Mouse (Mus musculus): ENCODE data around the gene Nmb. TPM values are rescaled to one million over a fixed set of nuclear protein-coding genes. Genes with fewer than 3 reads are reported as not detected.
A peak's percentile ranks its signal among the peaks of the same experiment; 100 is the strongest.

Gene Nmb
- polyA plus RNA-seq, 1 experiment from 2014 or later: 7.2 TPM

DNA sequence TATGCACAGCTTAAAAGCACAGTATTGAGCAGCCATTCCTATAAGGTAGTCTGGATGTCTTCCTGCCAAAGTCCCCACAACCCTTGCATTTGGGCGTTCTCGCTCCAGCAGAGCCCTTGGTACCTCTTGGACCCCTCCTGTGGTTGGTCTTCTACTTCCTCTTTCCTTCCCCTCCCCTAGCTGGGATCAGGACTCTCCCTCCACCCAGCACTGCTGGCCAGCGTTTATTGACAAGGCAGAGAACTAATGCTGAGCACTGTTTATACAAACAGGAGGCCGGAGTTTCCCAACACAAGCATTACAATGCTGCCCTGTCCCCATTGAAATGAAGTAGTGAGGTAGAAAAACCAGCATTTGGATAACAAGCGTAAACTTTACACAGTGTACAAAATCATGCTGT, 31.8 kb downstream of the Nmb start:
- no peak overlapping the region for H3K4me2 ChIP-seq
- no peak overlapping the region for H3K27ac ChIP-seq (replicated peaks)
- H3K9ac ChIP-seq (replicated peaks): no peak overlapping the region
- H3K9me3 ChIP-seq (replicated peaks): no peaks in the 10 kb centered on the region
- 82% methylated on average over 5 of the region's 5 CpGs for WGBS
- H3K36me3 ChIP-seq: peaks cover 82% of the 10 kb centered on the region
- ATAC-seq (ENCODE audit: low FRiP score): no peak
- H3K27me3 ChIP-seq (replicated peaks): no peaks in the 10 kb centered on the region
- no peaks in the 10 kb centered on the region for H3K4me1 ChIP-seq
- no peak overlapping the region for H3K4me3 ChIP-seq (replicated peaks)

DNA sequence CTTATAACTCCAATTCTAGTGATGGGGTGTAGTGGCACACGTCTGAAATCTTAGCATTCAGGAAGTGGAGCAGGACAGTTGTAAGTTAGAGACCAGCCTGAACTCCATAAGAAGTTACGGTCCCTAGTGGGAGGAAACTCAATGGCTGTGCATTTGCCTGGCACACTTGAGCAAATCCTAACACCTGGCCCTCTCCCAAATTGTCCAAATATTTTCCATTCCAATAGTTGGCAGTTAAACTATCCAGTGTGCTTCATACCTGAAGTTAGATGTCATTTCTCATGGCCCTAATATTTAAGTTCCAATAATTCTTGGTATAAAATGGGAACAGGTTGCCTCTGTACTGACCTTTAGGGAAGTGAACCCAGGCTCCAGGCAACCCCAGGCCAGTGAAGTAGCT, 36.2 kb downstream of the Nmb start:
- Histone ChIP-seq H3K9me3 (replicated peaks) (no peaks in the 10 kb centered on the region), H3K9ac (replicated peaks) (no peak overlapping the region), H3K4me2 (no peak overlapping the region), H3K4me1 (peaks cover 28% of the 10 kb centered on the region), H3K4me3 (replicated peaks) (no peak overlapping the region), H3K27me3 (replicated peaks) (no peaks in the 10 kb centered on the region), H3K27ac (replicated peaks) (no peak overlapping the region), H3K36me3 (peaks cover 66% of the 10 kb centered on the region)
- ATAC-seq (ENCODE audit: low FRiP score): no peak
- WGBS: 100% methylated on average over 2 of the region's 2 CpGs

DNA sequence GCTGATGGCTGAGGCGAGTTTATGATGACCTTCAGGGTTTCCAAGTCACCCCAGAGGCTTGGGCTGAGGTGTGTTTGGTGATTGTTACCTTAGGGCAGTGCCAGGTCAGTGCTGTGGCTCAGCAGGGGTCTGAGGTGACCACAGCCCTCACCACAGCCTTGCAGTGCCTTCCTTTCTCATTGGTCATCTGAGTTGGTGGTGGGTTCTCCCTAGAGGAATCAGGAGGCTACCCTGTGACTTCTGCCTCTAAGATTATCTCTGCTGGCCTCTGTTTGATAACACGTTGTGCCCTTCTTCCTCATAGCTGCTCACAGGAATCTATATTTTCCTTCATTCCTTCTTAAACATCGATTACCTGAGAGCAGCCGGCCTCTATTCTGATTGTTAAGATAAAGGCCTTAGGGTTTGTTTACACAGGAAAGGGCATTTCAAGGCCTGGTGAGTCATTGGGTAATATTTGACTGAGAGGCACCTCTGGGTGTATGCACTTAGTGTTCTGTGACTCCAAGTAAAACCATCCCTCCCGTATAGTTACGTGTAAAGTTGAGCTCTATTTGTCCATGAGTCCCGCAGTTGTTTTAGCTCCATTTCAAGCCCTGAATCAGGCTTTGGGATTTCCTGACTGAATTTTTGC, 38.2 kb downstream of the Nmb start:
- Histone ChIP-seq H3K9me3 (replicated peaks) (no peaks in the 10 kb centered on the region), H3K4me1 (peaks cover 48% of the 10 kb centered on the region), H3K27ac (replicated peaks) (no peak overlapping the region), H3K27me3 (replicated peaks) (no peaks in the 10 kb centered on the region), H3K4me2 (no peak overlapping the region), H3K4me3 (replicated peaks) (no peak overlapping the region), H3K36me3 (peaks cover 54% of the 10 kb centered on the region), H3K9ac (replicated peaks) (no peak overlapping the region)
- no peak for ATAC-seq (ENCODE audit: low FRiP score)
- WGBS: 89% methylated on average over 7 of the region's 7 CpGs

DNA sequence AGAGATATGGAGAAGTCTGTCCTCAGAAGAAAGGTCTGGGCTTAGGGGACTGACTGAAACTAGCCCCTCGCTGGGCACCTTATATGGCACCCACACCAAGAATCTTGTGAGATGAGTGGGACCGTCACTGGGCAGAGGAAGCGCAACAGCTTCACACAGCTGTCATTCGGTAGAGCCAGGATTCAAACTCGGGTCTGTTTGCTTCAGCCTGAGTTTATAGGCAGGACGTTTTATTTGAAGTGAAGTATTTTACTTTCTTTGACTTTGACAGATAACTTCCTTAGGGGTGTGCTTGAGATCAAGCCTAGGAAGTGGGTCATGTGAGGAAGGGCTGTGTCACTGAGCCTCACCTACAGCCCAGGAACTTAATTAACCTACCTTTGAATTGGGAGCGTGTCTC, 39.4 kb downstream of the Nmb start:
- Histone ChIP-seq H3K4me2 (no peak overlapping the region), H3K9ac (replicated peaks) (no peak overlapping the region), H3K27me3 (replicated peaks) (no peaks in the 10 kb centered on the region), H3K36me3 (peaks cover 47% of the 10 kb centered on the region), H3K4me1 (peaks cover 49% of the 10 kb centered on the region), H3K27ac (replicated peaks) (no peak overlapping the region), H3K9me3 (replicated peaks) (no peaks in the 10 kb centered on the region), H3K4me3 (replicated peaks) (no peak overlapping the region)
- WGBS: 94% methylated on average over 7 of the region's 7 CpGs
- no peak for ATAC-seq (ENCODE audit: low FRiP score)

DNA sequence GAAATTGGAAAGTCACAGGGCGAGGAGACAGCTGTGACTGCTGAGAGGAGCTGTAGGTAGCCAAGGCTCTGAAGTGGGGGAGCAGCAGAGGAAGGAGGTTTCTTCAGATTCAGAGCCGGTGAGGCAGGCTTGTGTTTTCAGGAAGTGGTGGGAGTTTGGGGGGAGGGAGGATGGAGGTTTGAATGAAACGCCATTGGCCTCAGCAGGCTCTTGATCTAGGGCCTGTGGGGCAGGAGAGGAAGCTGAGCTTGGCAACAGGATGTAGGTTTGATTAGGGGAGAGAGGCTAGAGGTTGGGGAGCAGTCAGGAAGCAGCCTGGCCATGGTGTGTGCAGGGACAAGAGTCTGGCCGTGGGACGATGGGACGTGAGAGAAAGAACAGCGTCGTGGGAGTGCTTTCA, 40.0 kb downstream of the Nmb start:
- no peaks in the 10 kb centered on the region for H3K27me3 ChIP-seq (replicated peaks)
- H3K4me2 ChIP-seq: 0 out of 2 replicates have a peak overlapping the region, but pooled peaks have one; percentile 2
- 78% methylated on average over 8 of the region's 8 CpGs for WGBS
- H3K27ac ChIP-seq (replicated peaks): no peak overlapping the region
- no peaks in the 10 kb centered on the region for H3K9me3 ChIP-seq (replicated peaks)
- H3K4me3 ChIP-seq (replicated peaks): no peak overlapping the region
- H3K36me3 ChIP-seq: peaks cover 40% of the 10 kb centered on the region
- H3K4me1 ChIP-seq: peaks cover 55% of the 10 kb centered on the region
- ATAC-seq (ENCODE audit: low FRiP score): no peak
- no peak overlapping the region for H3K9ac ChIP-seq (replicated peaks)

DNA sequence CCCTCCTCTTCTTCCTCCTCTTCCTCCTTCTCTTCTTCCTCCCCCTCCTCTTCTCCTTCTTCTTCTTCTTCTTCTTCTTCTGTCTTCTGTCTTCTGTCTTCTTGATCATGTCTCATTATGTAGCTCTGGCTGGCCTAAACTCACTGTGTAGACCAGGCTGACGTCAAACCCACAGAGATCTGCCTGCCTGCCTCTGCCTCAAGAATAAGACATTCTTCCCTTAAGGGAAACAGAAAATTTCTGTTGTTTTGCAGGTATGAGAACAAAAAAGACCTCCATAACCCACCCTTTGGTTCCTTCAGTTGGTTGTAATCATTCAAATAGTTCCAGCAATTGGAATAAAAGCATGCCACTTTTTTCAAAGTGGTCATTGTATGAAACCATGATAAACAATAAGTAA, 40.7 kb downstream of the Nmb start:
- H3K4me3 ChIP-seq (replicated peaks): no peak overlapping the region
- ATAC-seq (ENCODE audit: low FRiP score): no peak
- no peak overlapping the region for H3K9ac ChIP-seq (replicated peaks)
- no peak overlapping the region for H3K4me2 ChIP-seq
- no peaks in the 10 kb centered on the region for H3K27me3 ChIP-seq (replicated peaks)
- no peak overlapping the region for H3K27ac ChIP-seq (replicated peaks)
- H3K4me1 ChIP-seq: peaks cover 55% of the 10 kb centered on the region
- H3K36me3 ChIP-seq: peaks cover 34% of the 10 kb centered on the region
- H3K9me3 ChIP-seq (replicated peaks): no peaks in the 10 kb centered on the region
- WGBS: 84% methylated on average over 1 of the region's 1 CpGs

DNA sequence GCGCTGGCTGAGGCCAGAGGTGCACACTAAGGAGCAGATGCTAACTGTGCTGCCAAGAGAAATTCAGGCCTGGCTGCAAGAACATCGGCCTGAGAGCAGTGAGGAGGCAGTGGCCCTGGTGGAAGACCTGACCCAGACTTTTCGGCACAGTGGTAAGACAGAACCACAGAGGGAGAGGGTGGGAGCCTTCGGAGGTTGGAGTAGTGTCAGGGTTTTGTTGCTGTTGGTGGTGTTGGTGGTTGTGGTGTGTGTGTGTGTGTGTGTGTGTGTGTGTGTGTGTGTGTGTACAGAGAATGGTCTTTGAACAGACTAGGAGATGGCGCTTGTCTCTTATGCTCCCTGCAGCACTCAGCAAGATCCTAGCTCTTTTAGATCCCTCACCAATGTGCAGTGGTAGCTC, 41.4 kb downstream of the Nmb start:
- no peaks in the 10 kb centered on the region for H3K27me3 ChIP-seq (replicated peaks)
- WGBS: 87% methylated on average over 5 of the region's 5 CpGs
- 0 out of 2 replicates have a peak overlapping the region, but pooled peaks have one; percentile 26 for H3K9ac ChIP-seq (replicated peaks)
- ATAC-seq (ENCODE audit: low FRiP score): no peak
- H3K36me3 ChIP-seq: peaks cover 29% of the 10 kb centered on the region
- H3K9me3 ChIP-seq (replicated peaks): no peaks in the 10 kb centered on the region
- peak overlapping the region; percentile 78 for H3K4me2 ChIP-seq
- peaks cover 55% of the 10 kb centered on the region for H3K4me1 ChIP-seq
- H3K27ac ChIP-seq (replicated peaks): no peak overlapping the region
- peak overlapping the region; percentile 6 for H3K4me3 ChIP-seq (replicated peaks)

DNA sequence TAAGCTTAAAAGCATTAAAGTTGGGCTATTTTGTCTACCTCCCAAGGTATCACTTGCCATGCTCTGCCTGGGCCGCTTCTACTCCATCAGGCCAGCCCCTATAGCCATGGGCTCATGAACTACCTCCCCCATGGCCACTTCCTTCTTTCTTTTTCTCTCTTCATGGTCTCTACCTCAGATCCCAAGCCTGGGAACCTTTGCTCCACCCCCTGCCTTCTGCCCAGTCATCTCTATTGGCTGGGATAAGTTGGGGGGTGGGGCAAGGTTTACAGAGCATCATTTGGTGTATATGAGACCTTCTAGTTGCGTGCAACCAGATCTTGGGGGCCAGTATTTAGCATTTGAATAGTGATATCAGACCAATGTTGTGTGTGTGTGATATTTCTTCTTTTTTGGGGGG, 42.4 kb downstream of the Nmb start:
- peak overlapping the region; percentile 82 for H3K4me3 ChIP-seq (replicated peaks)
- H3K9ac ChIP-seq (replicated peaks): no peak overlapping the region
- peaks cover 55% of the 10 kb centered on the region for H3K4me1 ChIP-seq
- H3K9me3 ChIP-seq (replicated peaks): no peaks in the 10 kb centered on the region
- WGBS: 74% methylated on average over 2 of the region's 2 CpGs
- H3K4me2 ChIP-seq: peak overlapping the region; percentile 78
- H3K36me3 ChIP-seq: peaks cover 19% of the 10 kb centered on the region
- ATAC-seq (ENCODE audit: low FRiP score): no peak
- no peaks in the 10 kb centered on the region for H3K27me3 ChIP-seq (replicated peaks)
- no peak overlapping the region for H3K27ac ChIP-seq (replicated peaks)

DNA sequence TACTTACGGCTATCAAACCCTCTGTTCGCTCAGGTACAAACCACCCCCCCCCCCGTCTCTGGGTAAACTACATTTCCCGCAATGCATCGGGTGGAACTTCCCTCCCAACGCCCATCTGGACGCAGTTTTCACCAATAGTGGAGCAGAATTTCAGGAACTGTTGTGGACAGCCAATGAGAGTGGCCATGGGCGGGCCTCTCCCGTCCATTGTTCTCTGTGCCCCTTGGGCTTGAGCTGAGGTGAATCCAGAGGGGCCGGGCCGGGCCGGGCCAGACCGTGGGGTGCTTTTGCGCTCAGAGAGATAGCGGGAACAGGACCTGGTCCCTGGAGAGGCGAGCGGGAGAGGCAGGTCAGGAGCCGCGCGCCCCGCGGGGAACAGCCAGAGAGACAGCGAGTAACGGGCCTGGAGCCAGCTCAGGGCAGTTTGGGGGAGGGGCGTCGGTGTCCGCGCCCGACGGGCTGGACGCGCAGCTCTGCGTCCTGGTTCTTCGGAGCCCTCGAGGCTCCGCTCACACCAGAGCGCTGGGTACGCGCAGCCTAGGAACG, 44.1 kb downstream of the Nmb start, which contains the start of gene Zscan2:
TSS of gene Zscan2 (plus strand) at position 192 of the 546 bp plus-strand sequence.
- ATAC-seq (ENCODE audit: low FRiP score): peak; percentile 98
- Histone ChIP-seq H3K9ac (replicated peaks) (peak within 1 kb of the TSS; percentile 89), H3K9me3 (replicated peaks) (no peaks in the 10 kb centered on the region), H3K36me3 (peaks cover 17% of the 10 kb centered on the region), H3K27ac (replicated peaks) (peak within 1 kb of the TSS; percentile 90), H3K4me3 (replicated peaks) (peak within 1 kb of the TSS; percentile 82), H3K4me2 (peak within 1 kb of the TSS; percentile 78), H3K27me3 (replicated peaks) (no peaks in the 10 kb centered on the region), H3K4me1 (peaks cover 48% of the 10 kb centered on the region)
- under 1% methylated on average over 40 of the region's 40 CpGs for WGBS

DNA sequence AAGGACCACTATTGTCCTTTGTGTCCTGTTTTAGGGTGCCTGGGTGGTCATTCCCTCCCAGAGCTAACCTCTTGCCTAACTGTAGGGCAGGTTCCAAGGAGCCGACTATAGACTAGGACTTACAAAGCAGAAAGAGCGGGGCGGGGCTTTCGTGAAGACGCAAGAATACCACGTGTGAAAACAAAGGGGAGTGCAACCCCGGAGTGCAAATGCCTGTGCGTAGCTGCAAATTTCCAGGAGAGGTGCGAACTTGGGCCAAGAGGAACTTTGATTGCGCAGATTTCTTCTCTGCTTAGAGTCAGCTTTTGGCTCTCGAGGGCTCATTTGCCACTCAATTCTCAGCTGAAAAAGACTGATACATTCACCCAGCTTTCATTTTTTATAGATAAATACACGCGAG, 44.6 kb downstream of the Nmb start:
- peak overlapping the region; percentile 60 for H3K9ac ChIP-seq (replicated peaks)
- peaks cover 43% of the 10 kb centered on the region for H3K4me1 ChIP-seq
- peak overlapping the region; percentile 82 for H3K4me3 ChIP-seq (replicated peaks)
- under 1% methylated on average over 13 of the region's 13 CpGs for WGBS
- H3K9me3 ChIP-seq (replicated peaks): no peaks in the 10 kb centered on the region
- H3K27ac ChIP-seq (replicated peaks): peak overlapping the region; percentile 54
- H3K27me3 ChIP-seq (replicated peaks): no peaks in the 10 kb centered on the region
- peaks cover 12% of the 10 kb centered on the region for H3K36me3 ChIP-seq
- H3K4me2 ChIP-seq: peak overlapping the region; percentile 78
- ATAC-seq (ENCODE audit: low FRiP score): peak; percentile 83

DNA sequence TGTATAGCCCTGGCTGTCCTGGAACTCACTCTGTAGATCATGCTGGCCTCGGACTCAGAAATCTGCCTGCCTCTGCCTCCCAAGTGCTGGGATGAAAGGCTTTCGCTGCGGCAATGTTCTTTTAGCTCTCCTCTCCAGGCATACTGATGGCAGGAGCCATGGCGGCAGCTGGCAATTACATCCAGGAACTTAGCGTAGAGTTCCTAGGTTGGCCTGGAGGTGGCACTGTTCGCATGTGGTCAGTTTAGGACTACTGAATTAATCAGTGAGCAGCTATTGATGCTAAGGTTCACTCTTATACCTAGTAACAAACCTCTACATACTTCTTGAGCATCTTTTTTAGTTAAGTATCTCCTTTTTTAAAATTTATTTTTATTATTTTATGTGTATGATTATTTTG, 47.7 kb downstream of the Nmb start:
- ATAC-seq (ENCODE audit: low FRiP score): no peak
- H3K9me3 ChIP-seq (replicated peaks): no peaks in the 10 kb centered on the region
- H3K27me3 ChIP-seq (replicated peaks): no peaks in the 10 kb centered on the region
- no peak overlapping the region for H3K9ac ChIP-seq (replicated peaks)
- H3K4me2 ChIP-seq: no peak overlapping the region
- H3K4me1 ChIP-seq: peaks cover 12% of the 10 kb centered on the region
- H3K36me3 ChIP-seq: no peaks in the 10 kb centered on the region
- no peak overlapping the region for H3K4me3 ChIP-seq (replicated peaks)
- WGBS: 37% methylated on average over 6 of the region's 6 CpGs
- no peak overlapping the region for H3K27ac ChIP-seq (replicated peaks)

DNA sequence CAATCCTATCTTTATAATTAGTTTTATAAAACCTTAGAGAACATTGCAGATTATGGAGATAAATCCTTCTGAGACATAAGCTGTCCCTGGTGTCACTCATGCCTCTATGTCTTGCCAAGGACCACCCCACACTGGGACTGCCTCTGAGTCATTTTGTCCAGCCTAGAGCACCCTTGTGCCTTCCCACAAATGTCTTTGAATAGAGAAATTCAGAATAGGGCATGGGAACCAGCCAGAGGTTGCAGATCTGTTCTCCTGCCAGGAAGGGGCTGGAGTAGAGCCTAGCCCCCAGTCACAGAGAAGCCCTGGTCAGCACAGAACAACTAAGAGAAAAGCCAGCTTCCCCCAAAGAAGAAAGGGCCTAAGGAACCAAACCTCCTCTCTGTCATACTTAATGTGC, 49.6 kb downstream of the Nmb start:
- Histone ChIP-seq H3K9me3 (replicated peaks) (no peaks in the 10 kb centered on the region), H3K27ac (replicated peaks) (no peak overlapping the region), H3K9ac (replicated peaks) (no peak overlapping the region), H3K4me3 (replicated peaks) (no peak overlapping the region), H3K4me1 (peaks cover 5% of the 10 kb centered on the region), H3K27me3 (replicated peaks) (no peaks in the 10 kb centered on the region), H3K4me2 (no peak overlapping the region), H3K36me3 (no peaks in the 10 kb centered on the region)
- no peak for ATAC-seq (ENCODE audit: low FRiP score)

Data from neural tube, embryonic 15.5 days (tissue).